Mouse (Mus musculus) CD8-positive naive resting alpha-beta T cell, adult 57 days (primary cell): ENCODE data around the gene Vmn2r11. TPM values are rescaled to one million over a fixed set of nuclear protein-coding genes. Genes with fewer than 3 reads are reported as not detected.

Experiments
- total RNA-seq: library from RNA; stranded (reverse); gene quantifications from one replicate; pipeline ENCODE4 v1.2.4, GENCODE M21; 2023

Gene Vmn2r11
- total RNA-seq, result not detected

DNA sequence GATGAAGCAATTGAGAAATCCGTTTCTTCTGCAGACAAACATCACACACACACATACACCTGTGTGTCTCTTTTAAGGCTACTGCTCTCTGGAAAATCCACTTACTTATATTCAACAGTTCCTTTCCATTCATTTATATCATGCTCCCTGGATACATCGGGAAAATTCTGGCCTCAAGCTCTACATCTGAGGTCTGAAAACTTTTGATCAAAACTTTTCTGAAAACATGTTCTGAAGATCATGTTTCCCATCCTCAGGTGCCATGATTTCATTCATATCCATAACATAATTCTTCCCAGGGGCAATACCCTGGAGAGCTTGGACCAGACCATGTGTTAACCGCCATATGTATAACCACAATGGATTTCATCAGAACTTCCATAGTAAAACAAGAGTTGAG is at the start of gene Vmn2r11:
Gene Vmn2r11, minus strand, starts transcription at position 101 of the 400 bp plus-strand sequence.

DNA sequence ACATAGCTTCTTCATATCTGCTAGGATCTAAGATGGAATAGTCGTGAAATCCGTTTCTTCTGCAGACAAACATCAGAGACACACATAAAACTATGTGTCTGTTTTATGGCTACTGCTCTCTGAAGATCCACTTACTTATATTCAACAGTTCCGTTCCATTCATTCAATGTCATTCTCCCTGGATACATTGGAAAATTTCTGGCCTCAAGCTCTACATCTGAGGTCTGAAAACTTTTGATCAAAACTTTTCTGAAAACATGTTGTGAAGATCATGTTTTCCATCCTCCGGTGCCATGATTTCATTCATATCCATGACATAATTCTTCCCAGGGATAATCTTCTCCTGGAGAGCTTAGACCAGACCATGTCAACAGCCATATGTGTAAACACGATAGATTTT is 38.5 kb upstream of the Vmn2r11 start, which contains the start of gene Vmn2r12:
Gene Vmn2r12, minus strand, starts transcription at position 101 of the 400 bp plus-strand sequence.

DNA sequence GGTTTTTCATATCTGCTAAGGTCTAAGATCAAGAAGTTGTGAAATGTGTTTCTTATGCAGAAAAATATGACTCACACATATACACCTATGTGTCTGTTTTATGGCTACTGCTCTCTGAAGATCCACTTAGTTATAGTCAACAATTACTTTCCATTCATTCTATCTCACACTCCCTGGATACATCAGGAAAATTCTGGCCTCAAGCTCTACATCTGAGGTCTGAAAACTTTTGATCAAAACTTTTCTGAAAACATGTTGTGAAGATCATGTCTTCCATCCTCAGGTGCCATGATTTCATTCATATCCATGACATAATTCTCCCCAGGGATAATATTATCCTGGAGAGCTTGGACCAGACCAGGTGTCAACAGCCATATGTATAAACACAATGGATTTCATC is 52.9 kb downstream of the Vmn2r11 start, which contains the start of gene Vmn2r10:
Gene Vmn2r10, minus strand, starts transcription at position 101 of the 400 bp plus-strand sequence.

Other genes with a start within 250 kb of the Vmn2r11 start
- not detected for gene Vmn2r9, start 207.0 kb downstream of the Vmn2r11 start, total RNA-seq
- gene Vmn2r10, start 53.0 kb downstream of the Vmn2r11 start, total RNA-seq, result not detected
- gene Vmn2r12, start 38.4 kb upstream of the Vmn2r11 start, total RNA-seq, result not detected
- not detected for gene Vmn2r13, start 132.6 kb upstream of the Vmn2r11 start, total RNA-seq
- not detected for gene Vmn2r14, start 165.1 kb upstream of the Vmn2r11 start, total RNA-seq
- gene Vmn2r15, start 238.1 kb upstream of the Vmn2r11 start, total RNA-seq, result not detected